Mouse (Mus musculus) heart, adult 2 months (tissue): ENCODE measurements around the gene Neto2. TPM values are rescaled to one million over a fixed set of nuclear protein-coding genes. Genes with fewer than 3 reads are reported as not detected.
A peak's percentile ranks its signal among the peaks of the same experiment; 100 is the strongest.

ENCODE experiments used
- DNase-seq, 2 experiments: peaks; one replicate each; pipeline ENCODE4 v3.0.0; 2021
- H3K27ac ChIP-seq: fragments of 200-600 bp; 2 replicates; pipeline ENCODE4 v1.8.1; 2022
- H3K27me3 ChIP-seq: fragments of 200-500 bp; 2 replicates; pipeline ENCODE4 v1.6.1; 2012; ENCODE audit warnings: mild to moderate bottlenecking, low read length, inconsistent platforms, mixed read lengths; ENCODE audit not compliant: control insufficient read depth, insufficient read depth
- H3K36me3 ChIP-seq: fragments of 200-500 bp; 2 replicates; pipeline ENCODE4 v1.6.1; 2012; ENCODE audit warnings: low read length, inconsistent platforms; ENCODE audit not compliant: control insufficient read depth, insufficient read depth
- H3K4me1 ChIP-seq: fragments of 200-500 bp; 2 replicates; pipeline ENCODE4 v1.6.1; 2011; ENCODE audit warnings: low read length; ENCODE audit not compliant: control insufficient read depth, insufficient read depth
- H3K4me3 ChIP-seq: fragments of 200-600 bp; 2 replicates; pipeline ENCODE4 v1.8.1; 2022
- H3K79me2 ChIP-seq: fragments of 200-500 bp; replicated peaks from 2 replicates; pipeline ENCODE4 v1.6.1; 2012; ENCODE audit warnings: mild to moderate bottlenecking, inconsistent platforms, low read length, moderate library complexity, mixed read lengths; ENCODE audit not compliant: control insufficient read depth, insufficient read depth
- H3K9ac ChIP-seq: fragments of 200-500 bp; 2 replicates; pipeline ENCODE4 v1.6.1; 2012; ENCODE audit warnings: low read depth, mild to moderate bottlenecking, control low read depth, inconsistent platforms, low read length, mixed read lengths
- CTCF ChIP-seq: fragments of 200-600 bp; IDR thresholded peaks from 2 replicates; pipeline ENCODE4 v1.8.1; 2022; ENCODE audit warnings: antibody characterized with exemption, mild to moderate bottlenecking, moderate library complexity
- EP300 ChIP-seq: fragments of 200-500 bp; IDR thresholded peaks from 2 replicates; pipeline ENCODE4 v1.6.1; 2011; ENCODE audit warnings: low read depth, low read length, control low read depth; ENCODE audit not compliant: insufficient read depth
- POLR2A ChIP-seq: fragments of 200-500 bp; IDR thresholded peaks from 2 replicates; pipeline ENCODE4 v1.6.1; 2011; ENCODE audit warnings: mild to moderate bottlenecking, low read depth, low read length, control low read depth; ENCODE audit not compliant: insufficient read depth
- WGBS: fragments of 180-500 bp; shearing (Covaris S2); methylation state at CpG from one replicate; pipeline ENCODE4 v1.1.7; 2018; 5-methylcytosine and 5-hydroxymethylcytosine counted together
- intact Hi-C: fragments of 180-260 bp; cut with DNase I; formaldehyde crosslinking; loops from one replicate; pipeline ENCODE4 v1.15.1; 2025
- long read RNA-seq: library from polyadenylated mRNA; stranded (forward); transcript quantifications from one replicate; pipeline ENCODE4 v2.0.0, GENCODE M21; 2021
- polyA plus RNA-seq: library from polyadenylated mRNA; depleted of rRNA; stranded (reverse); fragments of >200 nt; gene quantifications from 2 replicates; pipeline ENCODE4 v1.2.3, GENCODE M21; 2012; rRNA removed
- total RNA-seq, 2 experiments: library from RNA; stranded (reverse); gene quantifications; 2 replicates each; pipeline ENCODE4 v1.2.3; 2021

Neto2 gene
- 1 to 10 TPM; 1.1 TPM for total RNA-seq
- 0.31 and 1.1 TPM in 2 replicates for polyA plus RNA-seq
- long read RNA-seq, full-length matches to known transcripts: 1 of 1 reads
- long read RNA-seq, partial matches to known transcripts: 0 of 1 reads
- long read RNA-seq, other reads (novel, unspliced or antisense): 0 of 1 reads

DNA sequence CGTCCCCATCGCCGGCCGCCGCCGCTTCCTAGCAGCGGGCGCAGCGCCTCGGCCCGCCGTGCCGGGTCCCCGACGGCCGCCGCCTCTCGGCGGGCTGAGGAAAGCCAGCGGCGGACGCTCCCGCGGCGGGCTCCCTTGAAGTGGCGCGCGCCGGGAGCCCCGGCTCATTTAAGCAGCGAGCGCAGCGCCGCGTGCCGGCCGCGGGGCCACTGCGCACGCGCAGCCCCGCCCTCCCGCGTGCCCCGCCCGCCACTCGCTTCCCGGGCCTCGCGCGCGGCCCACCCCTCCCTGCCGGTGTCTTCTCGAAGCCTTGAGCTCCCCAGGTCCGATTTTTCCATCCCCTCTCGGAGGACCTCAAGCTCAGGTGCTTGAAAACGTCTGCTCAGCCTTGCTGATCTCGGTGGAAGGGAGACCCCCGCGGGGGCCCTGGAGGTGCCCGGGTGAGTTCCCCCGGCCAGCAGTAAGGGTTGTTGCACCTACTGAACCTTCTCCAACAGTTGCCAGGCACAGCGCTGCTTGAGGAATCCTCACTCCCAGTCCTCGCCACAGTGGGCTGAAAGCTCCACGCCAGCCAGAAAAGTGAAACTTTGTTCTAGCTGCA is at the start of gene Neto2:
TSS of gene Neto2 (minus strand) at position 174 of the 601 bp plus-strand sequence.
- 5% methylated on average over 46 of the region's 65 CpGs for WGBS
- intact Hi-C loops: loop anchor here (1.0 to 5.0 kb wide), 3 partner anchors 141 to 1206 kb away; partner anchors contain the start of genes Itfg1 and Phkb
- no peaks in the 10 kb centered on the region for H3K79me2 ChIP-seq
- H3K9ac ChIP-seq: peak within 1 kb of the TSS; percentile 64
- H3K27ac ChIP-seq: no peak within 1 kb of the TSS; the same call in 1 of the 2 replicates
- H3K4me1 ChIP-seq: peaks cover 1% of the 10 kb centered on the region; the same call in 1 of the 2 replicates
- no peaks in the 10 kb centered on the region for H3K36me3 ChIP-seq
- DNase-seq: peak; percentile 79 to 82
- TF ChIP-seq POLR2A: no peak
- no peak for TF ChIP-seq EP300
- no peak for TF ChIP-seq CTCF
- 0 out of 2 replicates have a peak, but pooled peaks cover 1% of the 10 kb centered on the region for H3K27me3 ChIP-seq
- H3K4me3 ChIP-seq: peak within 1 kb of the TSS; percentile 69

DNA sequence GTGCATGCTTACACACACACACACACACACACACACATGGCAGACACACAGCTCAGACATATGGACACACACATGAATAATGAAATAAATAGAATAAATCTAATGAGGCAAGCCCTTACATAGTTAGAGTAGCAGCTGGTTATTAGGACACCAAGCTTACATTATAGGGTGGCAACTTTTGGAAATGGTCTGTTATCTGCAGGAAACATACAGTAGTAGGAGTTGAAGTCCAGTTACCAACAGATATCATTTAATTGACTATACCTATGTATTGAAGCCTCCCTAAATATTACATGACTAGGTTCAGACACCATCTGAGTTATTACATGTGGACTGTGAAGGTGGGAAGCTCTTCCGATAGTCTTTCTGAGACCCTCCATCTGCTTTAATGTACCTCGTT is 44.3 kb upstream of the Neto2 start:
- Histone ChIP-seq H3K4me1 (no peaks in the 10 kb centered on the region), H3K9ac (no peak overlapping the region), H3K27ac (no peak overlapping the region), H3K27me3 (no peaks in the 10 kb centered on the region), H3K4me3 (no peak overlapping the region), H3K36me3 (no peaks in the 10 kb centered on the region), H3K79me2 (no peaks in the 10 kb centered on the region)
- DNase-seq: no peak
- intact Hi-C loops: no loop called here
- no peak for TF ChIP-seq CTCF
- no peak for TF ChIP-seq EP300
- TF ChIP-seq POLR2A: no peak
- WGBS: 97% methylated on average over 2 of the region's 2 CpGs

DNA sequence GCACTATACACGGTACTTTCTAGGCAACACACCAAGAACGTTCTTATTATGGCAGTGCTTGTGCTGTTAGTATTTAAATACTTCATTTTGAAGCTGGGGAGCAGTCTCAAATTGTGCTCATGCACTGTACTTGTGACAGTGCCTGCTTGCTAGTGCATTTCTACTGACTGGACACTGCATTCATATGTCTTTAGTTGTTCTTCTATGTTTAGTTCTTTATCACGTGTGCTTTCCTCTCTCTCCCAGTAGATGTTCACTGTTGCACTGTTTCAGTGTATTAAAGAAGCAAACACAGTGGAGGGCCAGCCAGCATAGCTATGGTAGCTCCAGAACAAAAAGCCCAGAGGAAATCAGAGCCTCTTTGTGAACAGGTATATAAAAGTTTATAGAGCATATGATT is 29.8 kb upstream of the Neto2 start:
- Histone ChIP-seq H3K27ac (peak overlapping the region; percentile 45), H3K27me3 (no peaks in the 10 kb centered on the region), H3K4me3 (peak overlapping the region; percentile 12; the same call in 1 of the 2 replicates), H3K4me1 (no peaks in the 10 kb centered on the region), H3K9ac (peak overlapping the region; percentile 25; the same call in 1 of the 2 replicates), H3K36me3 (peaks cover 4% of the 10 kb centered on the region; the same call in 1 of the 2 replicates), H3K79me2 (no peaks in the 10 kb centered on the region)
- intact Hi-C loops: no loop called here
- peak; percentile 45; the same call in 1 of the 2 replicates for TF ChIP-seq POLR2A
- TF ChIP-seq CTCF: no peak
- DNase-seq: no peak
- 50% methylated on average over 3 of the region's 3 CpGs for WGBS

DNA sequence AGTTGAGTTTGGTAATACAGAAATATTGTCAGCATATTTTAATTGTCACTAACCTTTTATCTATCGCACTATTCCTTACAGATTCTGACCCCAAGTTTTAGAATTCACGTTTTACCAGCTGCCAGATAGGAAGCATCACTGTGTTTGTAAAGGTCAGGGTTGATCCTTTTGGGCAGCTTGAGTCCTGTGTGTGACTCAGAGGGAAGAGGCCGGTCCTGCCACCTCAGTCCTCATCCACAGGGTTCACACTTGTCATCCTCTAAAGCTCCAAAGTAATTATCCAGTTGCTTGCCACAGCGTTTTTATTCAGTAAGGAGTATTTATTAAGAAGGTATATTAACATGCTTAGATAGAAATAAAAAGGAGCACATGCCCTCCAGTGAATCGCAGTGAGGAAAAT is 16.5 kb upstream of the Neto2 start:
- Histone ChIP-seq H3K27ac (no peak overlapping the region), H3K79me2 (no peaks in the 10 kb centered on the region), H3K9ac (no peak overlapping the region), H3K27me3 (no peaks in the 10 kb centered on the region), H3K4me3 (no peak overlapping the region), H3K36me3 (peaks cover 2% of the 10 kb centered on the region), H3K4me1 (peaks cover 2% of the 10 kb centered on the region; the same call in 1 of the 2 replicates)
- TF ChIP-seq POLR2A (no peak), EP300 (no peak), CTCF (no peak)
- intact Hi-C loops: no loop called here
- DNase-seq: no peak
- WGBS: 75% methylated on average over 5 of the region's 5 CpGs

DNA sequence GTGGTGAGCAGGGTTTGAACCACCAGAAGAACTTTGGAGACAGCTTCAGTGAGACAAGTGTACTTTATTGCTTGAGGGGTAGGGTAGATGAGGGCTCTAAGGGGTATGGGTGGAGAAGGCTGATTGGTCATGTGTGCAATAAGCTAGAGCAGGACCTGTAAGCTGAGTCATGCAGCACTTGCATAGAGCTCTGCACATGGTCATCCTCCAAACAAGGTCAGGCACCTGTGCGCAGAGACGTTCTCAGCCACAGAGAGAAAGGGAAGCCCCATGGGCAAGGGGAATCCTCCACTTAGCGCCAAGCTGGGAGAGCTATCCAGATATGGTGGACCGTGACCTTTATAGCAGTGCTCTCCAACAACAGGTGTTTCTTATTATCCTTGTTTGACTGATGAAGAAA is 16.0 kb upstream of the Neto2 start:
- Histone ChIP-seq H3K4me1 (peaks cover 2% of the 10 kb centered on the region; the same call in 1 of the 2 replicates), H3K9ac (no peak overlapping the region), H3K27me3 (no peaks in the 10 kb centered on the region), H3K79me2 (no peaks in the 10 kb centered on the region), H3K36me3 (peaks cover 2% of the 10 kb centered on the region), H3K4me3 (no peak overlapping the region), H3K27ac (no peak overlapping the region)
- no peak for DNase-seq
- TF ChIP-seq EP300: no peak
- TF ChIP-seq POLR2A: no peak
- TF ChIP-seq CTCF: no peak
- intact Hi-C loops: no loop called here
- 82% methylated on average over 4 of the region's 4 CpGs for WGBS

DNA sequence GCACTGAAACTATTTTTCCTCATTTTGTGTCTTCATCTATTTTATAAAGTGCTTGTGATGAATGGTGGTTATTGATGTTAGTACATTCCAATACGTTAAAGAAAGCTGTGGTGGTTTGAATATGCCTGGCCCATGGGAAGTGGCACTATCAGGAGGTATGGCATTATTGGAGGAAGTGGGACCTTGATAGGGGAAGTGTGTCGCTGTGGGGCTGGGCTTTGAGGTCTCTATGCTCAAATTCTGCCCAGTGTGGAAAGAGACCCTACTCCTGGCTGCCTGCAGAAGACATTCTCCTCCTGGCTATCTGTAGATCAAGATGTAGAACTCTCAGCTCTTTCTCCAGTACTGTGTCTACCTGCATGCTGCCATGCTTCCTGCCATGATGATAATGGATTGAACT is 6.3 kb upstream of the Neto2 start:
- WGBS: 65% methylated on average over 2 of the region's 2 CpGs
- no peaks in the 10 kb centered on the region for H3K36me3 ChIP-seq
- H3K4me1 ChIP-seq: no peaks in the 10 kb centered on the region
- no peak overlapping the region for H3K4me3 ChIP-seq
- intact Hi-C loops: no loop called here
- DNase-seq: no peak
- H3K9ac ChIP-seq: no peak overlapping the region
- H3K79me2 ChIP-seq: no peaks in the 10 kb centered on the region
- H3K27me3 ChIP-seq: no peaks in the 10 kb centered on the region
- TF ChIP-seq POLR2A (no peak), CTCF (no peak), EP300 (no peak)
- H3K27ac ChIP-seq: no peak overlapping the region
